Mouse (Mus musculus) C2C12 (cell line): Measurements from ENCODE around the gene Hnrnpu. TPM values are rescaled to one million over a fixed set of nuclear protein-coding genes. Genes with fewer than 3 reads are reported as not detected.
"Not testable (repeated sequence)": the region's sequence is repeated elsewhere in the genome, so short reads cannot be mapped to it uniquely, and the experiment has no call there.

Experiments
- H3K27me3 ChIP-seq: one replicate; pipeline ENCODE4 v1.6.1; 2011; ENCODE audit not compliant: control insufficient read depth, insufficient read depth, insufficient read length
- H3K36me3 ChIP-seq: one replicate; pipeline ENCODE4 v1.6.1; 2011; ENCODE audit not compliant: control insufficient read depth, insufficient read depth
- H3K4me3 ChIP-seq: one replicate; pipeline ENCODE4 v1.5.1; 2011; ENCODE audit warnings: mild to moderate bottlenecking, control low read depth; ENCODE audit not compliant: poor library complexity, insufficient read depth, severe bottlenecking
- H3K79me2 ChIP-seq: one replicate; pipeline ENCODE4 v1.6.1; 2011; ENCODE audit not compliant: control insufficient read depth, insufficient read depth
- H3K79me3 ChIP-seq: one replicate; pipeline ENCODE4 v1.6.1; 2011; ENCODE audit warnings: low read depth, control low read depth
- H3ac ChIP-seq: one replicate; pipeline ENCODE3; 2011; ENCODE audit warnings: low read depth; ENCODE audit not compliant: control insufficient read depth, insufficient read length
- CEBPB ChIP-seq: IDR thresholded peaks from one replicate; pipeline ENCODE4 v1.6.1; 2011; ENCODE audit warnings: low read depth, mild to moderate bottlenecking, control low read depth, moderate library complexity
- CTCF ChIP-seq: IDR thresholded peaks from one replicate; pipeline ENCODE4 v1.5.1; 2011; ENCODE audit not compliant: control insufficient read depth, insufficient read depth, insufficient read length
- FOSL1 ChIP-seq: IDR thresholded peaks from one replicate; pipeline ENCODE4 v1.8.0; 2011; ENCODE audit warnings: mild to moderate bottlenecking, low read length; ENCODE audit not compliant: poor library complexity, insufficient read depth, severe bottlenecking
- MAX ChIP-seq: IDR thresholded peaks from one replicate; pipeline ENCODE4 v1.6.1; 2011; ENCODE audit warnings: mild to moderate bottlenecking, control low read depth
- MYOD1 ChIP-seq: IDR thresholded peaks from one replicate; pipeline ENCODE4 v1.6.1; 2011; ENCODE audit warnings: low read depth; ENCODE audit not compliant: control insufficient read depth, insufficient read length
- MYOG ChIP-seq: IDR thresholded peaks from one replicate; pipeline ENCODE4 v1.6.1; 2011; ENCODE audit not compliant: control insufficient read depth, insufficient read length; ENCODE audit errors: extremely low read depth
- USF1 ChIP-seq: IDR thresholded peaks from one replicate; pipeline ENCODE4 v1.6.1; 2011; ENCODE audit warnings: low read depth, mild to moderate bottlenecking, control low read depth, moderate library complexity
- polyA plus RNA-seq: library from polyadenylated mRNA; unstranded; fragments of >200 nt; fragmentation: generic; extraction: Trizol; gene quantifications from one replicate; pipeline ENCODE4 v1.2.1, GENCODE M21; 2012; ENCODE audit warnings: missing spikeins

Hnrnpu gene
- polyA plus RNA-seq, 1 experiment, result 169 TPM

GRCm38 (mm10) chr1:178350792-178351191, 13.2 kb upstream of the Hnrnpu start:
- Histone ChIP-seq H3K4me3 (no peak overlapping the region), H3K36me3 (no peaks in the 10 kb centered on the region), H3K79me2 (no peaks in the 10 kb centered on the region), H3ac (no peak overlapping the region), H3K79me3 (no peaks in the 10 kb centered on the region), H3K27me3 (no peaks in the 10 kb centered on the region)
- no peak for TF ChIP-seq CEBPB
- no peak for TF ChIP-seq CTCF
- no peak for TF ChIP-seq MAX
- no peak for TF ChIP-seq MYOG
- TF ChIP-seq MYOD1, result no peak
- no peak for TF ChIP-seq FOSL1
- TF ChIP-seq USF1, result no peak

DNA sequence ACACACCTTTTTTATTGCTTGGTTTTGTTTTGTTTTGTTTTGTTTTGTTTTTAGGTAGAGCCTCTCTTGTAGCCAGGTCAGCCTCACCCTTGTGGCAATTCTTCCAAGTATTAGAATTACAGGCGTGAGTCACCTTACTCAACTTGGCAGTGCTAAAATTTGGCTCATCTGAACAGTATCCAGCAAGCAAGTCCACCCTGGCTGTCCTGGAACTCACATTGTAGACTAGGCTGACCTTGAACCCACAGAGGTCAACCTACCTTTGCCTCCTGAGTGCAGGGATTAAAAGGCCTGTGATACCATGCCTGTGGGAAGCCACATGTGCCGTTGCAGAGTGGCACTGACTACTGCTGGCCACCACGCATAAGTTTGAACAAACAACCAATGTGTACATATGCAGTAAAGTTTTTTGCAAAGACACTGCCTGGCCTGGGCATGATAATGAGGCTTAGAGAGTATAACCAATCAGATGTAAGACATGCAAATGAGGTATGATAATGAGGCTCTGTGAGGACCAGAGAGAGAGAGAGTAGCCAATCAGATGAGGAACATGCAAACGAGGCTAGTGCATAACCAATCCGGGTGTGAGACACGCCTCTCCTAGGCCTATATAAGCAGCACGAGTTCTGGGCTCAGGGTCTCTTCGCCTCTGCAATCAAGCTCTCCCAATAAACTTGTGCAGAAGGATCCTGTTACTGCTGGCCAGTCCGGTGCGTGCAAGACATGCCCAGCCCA, 6.6 kb upstream of the Hnrnpu start:
- H3K36me3 ChIP-seq, H3K79me3 ChIP-seq, H3K79me2 ChIP-seq, H3K4me3 ChIP-seq, H3ac ChIP-seq, H3K27me3 ChIP-seq: not testable (repeated sequence)

DNA sequence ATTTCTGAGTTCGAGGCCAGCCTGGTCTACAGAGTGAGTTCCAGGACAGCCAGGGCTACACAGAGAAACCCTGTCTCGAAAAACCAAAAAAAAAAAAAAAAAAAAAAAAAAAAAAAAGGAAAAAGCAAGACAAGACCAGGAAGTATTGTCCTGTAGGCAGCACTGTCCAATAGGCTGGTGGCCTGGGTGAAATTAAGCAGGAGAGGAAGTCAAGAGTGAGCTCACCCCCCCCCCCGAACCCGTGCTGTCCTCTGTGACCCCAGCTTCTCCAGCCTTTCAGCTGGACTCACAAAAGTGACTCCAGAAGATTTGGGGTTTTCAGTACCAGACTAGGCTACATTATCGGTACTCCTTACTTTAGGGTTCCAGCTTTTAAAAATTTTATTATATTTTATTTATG, 5.0 kb upstream of the Hnrnpu start:
- no peak overlapping the region for H3ac ChIP-seq
- H3K79me2 ChIP-seq, result peaks cover 13% of the 10 kb centered on the region
- H3K79me3 ChIP-seq, result no peaks in the 10 kb centered on the region
- no peaks in the 10 kb centered on the region for H3K36me3 ChIP-seq
- H3K4me3 ChIP-seq, result no peak overlapping the region
- no peaks in the 10 kb centered on the region for H3K27me3 ChIP-seq
- TF ChIP-seq CEBPB (no peak), FOSL1 (no peak), MYOG (no peak)

GRCm38 (mm10) chr1:178342063-178342462, 4.5 kb upstream of the Hnrnpu start:
- Histone ChIP-seq H3K79me2 (peaks cover 18% of the 10 kb centered on the region), H3ac (no peak overlapping the region), H3K4me3 (no peak overlapping the region), H3K79me3 (peaks cover 4% of the 10 kb centered on the region), H3K27me3 (no peaks in the 10 kb centered on the region), H3K36me3 (no peaks in the 10 kb centered on the region)
- no peak for TF ChIP-seq CEBPB
- TF ChIP-seq USF1, result no peak
- no peak for TF ChIP-seq FOSL1
- no peak for TF ChIP-seq MAX
- TF ChIP-seq MYOD1, result no peak
- no peak for TF ChIP-seq CTCF
- no peak for TF ChIP-seq MYOG

GRCm38 (mm10) chr1:178341435-178341834, 3.8 kb upstream of the Hnrnpu start:
- no peaks in the 10 kb centered on the region for H3K36me3 ChIP-seq
- TF ChIP-seq FOSL1 (no peak), MYOD1 (no peak), MYOG (no peak), MAX (no peak), USF1 (no peak), CEBPB (no peak), CTCF (no peak)
- no peak overlapping the region for H3ac ChIP-seq
- no peaks in the 10 kb centered on the region for H3K27me3 ChIP-seq
- peaks cover 8% of the 10 kb centered on the region for H3K79me3 ChIP-seq
- H3K4me3 ChIP-seq, result no peak overlapping the region
- peaks cover 25% of the 10 kb centered on the region for H3K79me2 ChIP-seq

DNA sequence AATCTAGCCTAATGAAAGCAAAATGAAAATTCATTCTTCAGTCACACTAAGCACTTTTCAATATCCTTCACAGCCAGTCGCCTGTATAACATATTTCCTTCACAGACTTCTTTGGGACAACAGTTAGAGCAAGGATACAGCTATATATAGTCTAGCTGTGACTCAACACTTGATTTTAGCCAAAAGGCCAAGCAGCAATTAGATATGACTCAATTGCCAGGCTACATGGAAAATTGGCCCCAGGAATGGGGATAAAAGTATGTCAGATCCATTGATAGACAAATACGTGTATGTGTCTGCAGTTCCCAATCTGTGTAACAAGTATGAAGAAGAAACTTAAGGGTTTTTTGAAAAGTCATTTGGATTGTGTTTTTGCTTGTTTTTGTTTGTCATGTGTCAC, 2.6 kb upstream of the Hnrnpu start:
- peaks cover 19% of the 10 kb centered on the region for H3K79me3 ChIP-seq
- H3ac ChIP-seq, result no peak overlapping the region
- no peak for TF ChIP-seq CTCF
- no peak for TF ChIP-seq MAX
- TF ChIP-seq USF1, result no peak
- no peak for TF ChIP-seq MYOD1
- no peak for TF ChIP-seq MYOG
- TF ChIP-seq CEBPB, result no peak
- H3K79me2 ChIP-seq, result peaks cover 37% of the 10 kb centered on the region
- no peaks in the 10 kb centered on the region for H3K27me3 ChIP-seq
- peaks cover 10% of the 10 kb centered on the region for H3K36me3 ChIP-seq
- H3K4me3 ChIP-seq, result no peak overlapping the region
